Mouse (Mus musculus) WW6 (cell line): Measurements from ENCODE around the gene Dpp6.
A peak's percentile ranks its signal among the peaks of the same experiment; 100 is the strongest.

ENCODE experiments used
- DNase-seq: peaks from one replicate; pipeline ENCODE4 v3.0.0-alpha.2; 2013; ENCODE audit warnings: low read depth, low spot score

Gene Dpp6

DNA sequence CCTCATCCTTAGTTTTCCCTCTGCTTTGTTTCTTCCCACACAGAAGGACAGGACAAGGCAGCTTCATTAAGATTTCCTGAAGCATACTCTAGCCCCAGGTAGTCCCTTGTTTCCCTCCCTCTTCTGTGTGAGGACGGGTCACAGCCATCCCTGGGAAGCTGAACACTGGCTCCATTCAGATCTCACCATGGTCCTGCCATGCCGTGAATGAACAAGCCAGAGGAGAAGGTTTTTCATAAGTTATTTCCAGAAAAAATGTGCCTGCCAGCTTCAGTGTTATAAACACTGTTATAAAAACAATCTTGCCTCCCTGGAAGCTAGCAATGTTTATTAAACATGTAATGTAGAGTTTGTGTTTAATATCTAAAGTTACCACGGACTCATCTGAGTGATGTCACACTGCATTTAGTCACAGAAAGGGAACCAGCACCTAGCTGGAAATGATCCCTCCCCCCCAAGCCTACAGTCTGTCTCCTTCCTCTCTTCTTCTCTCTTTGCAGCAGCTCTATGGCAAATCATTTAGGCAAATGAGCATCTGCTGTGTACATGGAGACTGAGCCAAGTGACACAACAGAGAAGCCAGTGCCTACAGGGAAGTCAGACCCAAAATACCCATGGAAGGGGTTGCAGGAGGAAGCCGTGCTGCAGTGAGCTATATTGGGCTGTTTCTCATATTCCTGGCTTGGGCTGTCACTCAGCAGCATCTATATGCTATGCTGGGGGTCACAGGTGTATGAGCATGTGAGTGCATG lies 128.3 kb downstream of the Dpp6 start:
- DNase-seq, result no peak

DNA sequence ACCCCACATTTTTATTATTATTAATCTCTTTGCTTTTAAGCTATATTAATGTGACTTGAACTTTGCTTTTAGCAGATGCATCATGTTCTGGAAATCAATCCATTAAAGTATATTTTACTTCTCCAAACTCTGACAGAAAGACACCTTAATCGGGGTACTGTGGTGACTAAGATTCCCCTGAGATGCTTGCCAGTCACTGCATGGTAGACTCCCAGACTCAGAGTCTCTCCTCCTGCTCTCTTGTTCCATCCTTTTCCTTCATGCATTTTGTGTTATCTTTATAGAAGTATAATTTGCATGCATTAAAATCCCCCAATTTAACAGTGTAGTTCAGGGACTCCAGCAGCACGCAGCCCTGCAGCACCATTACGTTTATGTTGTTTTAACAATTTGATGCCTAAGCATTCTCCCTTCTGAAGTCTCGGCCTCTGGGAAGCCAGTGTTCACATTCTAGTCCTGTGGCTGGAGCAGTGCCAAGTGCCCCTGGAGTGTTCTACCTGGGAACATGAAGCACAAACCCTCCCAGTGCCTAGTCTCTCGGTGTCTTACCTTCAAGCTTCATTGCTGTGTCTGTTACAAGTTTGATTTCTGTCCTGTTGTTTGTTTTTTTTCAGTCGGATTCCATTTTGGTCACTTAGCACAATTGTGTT lies 153.1 kb downstream of the Dpp6 start:
- DNase-seq, result no peak

DNA sequence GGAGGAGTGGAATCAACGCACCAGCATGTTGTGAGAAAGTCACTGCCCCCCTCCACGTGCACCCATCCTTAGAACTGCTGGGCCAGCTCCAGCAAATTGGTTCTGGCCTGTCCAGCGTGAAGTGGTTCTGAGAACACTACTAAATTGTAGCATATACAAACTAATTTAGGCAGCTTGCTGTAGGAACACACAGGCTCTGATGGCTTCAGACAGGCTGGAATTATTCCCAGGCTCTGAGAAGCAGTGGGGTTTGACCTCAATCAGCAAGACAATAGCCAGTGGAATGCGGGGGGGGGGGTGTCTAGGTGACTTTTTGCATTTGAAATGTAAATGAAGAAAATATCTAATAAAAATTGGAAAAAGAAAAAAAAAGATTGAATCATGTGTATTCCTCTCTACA lies 156.2 kb downstream of the Dpp6 start:
- no peak for DNase-seq

DNA sequence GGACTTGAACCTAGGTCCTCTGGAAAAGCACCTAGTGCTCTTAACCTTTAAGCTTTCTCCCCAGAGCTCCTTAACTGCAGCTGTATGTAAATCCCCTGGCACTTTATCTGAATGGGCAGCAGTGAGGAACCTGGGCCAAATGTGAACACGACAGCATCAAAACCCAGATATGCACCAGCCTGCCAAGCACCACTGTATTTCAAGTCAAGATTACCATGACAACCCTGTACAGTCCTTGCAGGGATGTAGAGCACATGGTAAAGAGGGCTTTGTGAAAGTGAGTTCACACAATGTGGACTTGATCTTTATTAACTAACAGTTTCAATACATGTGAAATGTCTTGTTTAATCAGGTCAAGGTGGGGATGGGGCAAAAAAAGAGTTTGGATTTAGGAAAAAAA lies 162.3 kb downstream of the Dpp6 start:
- no peak for DNase-seq

DNA sequence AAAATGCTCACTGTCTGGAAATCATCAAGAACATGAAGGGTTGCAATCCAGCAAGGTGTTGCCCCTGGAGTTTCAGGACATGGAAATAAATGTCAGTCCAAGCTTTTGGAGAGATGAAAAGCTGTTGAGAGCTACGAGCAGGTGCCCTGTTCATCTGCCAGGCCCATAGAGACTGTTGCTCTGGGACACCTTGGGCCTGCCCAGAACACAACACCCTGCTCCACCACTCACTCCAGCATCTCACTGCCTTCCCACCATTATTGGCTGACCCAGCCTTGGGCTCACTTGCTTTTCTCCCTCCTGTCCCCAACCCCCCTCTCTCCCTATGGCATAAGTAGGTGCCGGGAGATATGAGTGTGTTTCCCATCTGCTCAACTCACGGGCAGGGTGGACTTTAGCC lies 162.8 kb downstream of the Dpp6 start:
- no peak for DNase-seq

DNA sequence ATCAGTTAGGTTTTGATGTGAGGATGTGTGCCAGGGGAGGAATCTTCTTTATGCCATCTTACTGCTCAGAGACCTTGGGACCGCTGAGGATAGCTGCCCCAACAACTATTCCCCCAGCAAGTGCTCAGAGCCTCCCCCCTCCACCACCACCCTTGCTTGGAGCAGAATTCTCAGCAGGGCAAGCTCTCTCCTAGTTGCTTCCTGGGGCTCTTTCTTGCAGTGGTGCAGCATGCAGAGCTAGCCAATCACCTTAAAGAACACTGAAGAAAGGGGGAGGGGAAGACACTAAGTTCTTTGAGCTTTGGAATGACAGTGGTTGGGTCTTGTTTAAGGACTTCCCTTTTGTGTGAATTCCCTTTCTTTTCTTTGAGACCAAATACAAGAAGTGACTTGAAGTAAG lies 168.1 kb downstream of the Dpp6 start:
- DNase-seq, result no peak

DNA sequence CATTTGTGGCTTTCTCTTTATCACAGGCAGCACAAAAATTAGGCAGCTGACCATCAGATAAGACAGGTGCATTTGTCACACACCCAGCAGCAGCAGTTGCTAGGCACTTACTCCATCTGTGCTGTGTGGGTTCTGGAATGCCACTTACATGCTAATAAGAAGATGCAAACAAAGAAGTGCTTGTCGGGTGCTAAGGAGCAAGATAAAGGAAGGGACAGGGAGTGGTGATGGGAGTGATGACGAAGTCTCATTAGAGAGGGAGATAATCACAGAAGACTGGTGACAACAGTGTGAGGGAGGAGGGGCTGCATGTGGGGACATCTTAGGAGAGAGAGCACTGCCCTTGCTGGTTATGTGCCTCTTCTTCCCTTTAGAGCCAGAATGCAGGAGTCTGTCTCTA lies 174.6 kb downstream of the Dpp6 start:
- no peak for DNase-seq

DNA sequence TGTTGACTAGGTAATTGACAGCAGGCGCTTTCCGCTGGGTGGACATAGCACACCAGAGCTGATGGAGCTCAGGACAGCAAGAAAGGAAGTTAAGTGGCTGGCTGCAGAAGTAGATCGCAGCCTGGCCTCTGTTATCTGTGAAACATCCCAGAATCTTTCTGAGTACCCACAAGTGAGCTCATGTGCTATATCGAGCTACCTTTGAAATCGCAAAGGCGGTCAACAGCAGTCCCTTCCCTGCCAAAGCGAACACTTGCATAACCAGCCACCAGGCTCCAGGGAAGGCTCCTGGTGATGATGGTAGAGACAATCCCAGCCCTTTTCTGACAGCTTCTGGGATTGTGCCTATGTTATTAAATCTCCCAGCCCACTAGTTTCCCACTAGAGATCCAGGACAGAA lies 186.5 kb downstream of the Dpp6 start:
- DNase-seq, result no peak

DNA sequence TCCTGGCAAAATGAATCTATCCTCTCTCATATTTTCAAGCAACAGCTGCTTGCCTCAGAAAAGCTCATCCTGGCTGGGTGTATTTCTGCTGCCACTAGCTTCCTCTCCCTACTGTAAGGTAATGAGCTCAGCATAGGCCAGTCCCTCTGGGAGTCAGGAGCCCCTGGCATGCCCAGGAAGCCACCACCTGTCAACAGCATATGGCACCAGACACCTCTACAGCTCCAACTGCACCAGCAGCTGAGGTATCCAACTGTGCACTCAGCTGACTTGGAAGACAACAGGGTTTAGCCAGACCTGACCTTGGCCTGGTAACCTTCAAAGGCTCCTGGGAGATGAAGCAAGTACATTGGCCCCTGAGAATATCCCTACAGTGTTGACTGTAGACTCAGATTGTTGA lies 192.2 kb downstream of the Dpp6 start:
- DNase-seq, result no peak

DNA sequence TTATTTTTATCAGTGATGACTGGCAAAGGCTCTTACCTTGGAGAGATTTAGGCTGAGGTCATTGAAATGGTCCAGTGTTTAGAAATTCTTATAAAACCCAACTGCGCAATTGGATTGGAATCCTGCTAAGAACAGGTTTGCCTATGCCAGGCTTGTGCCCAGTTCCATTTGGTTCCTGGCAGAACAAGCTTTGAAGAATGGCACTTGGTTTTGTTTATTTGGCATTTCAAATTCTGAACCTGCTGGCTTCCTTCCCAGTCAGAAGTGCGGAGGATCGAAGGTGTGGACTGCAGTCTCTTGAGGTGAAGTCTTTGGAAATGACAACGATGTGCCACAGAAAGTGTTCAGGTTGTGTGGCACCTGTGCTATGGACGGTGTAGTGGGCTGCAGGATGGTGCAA lies 193.6 kb downstream of the Dpp6 start:
- no peak for DNase-seq

DNA sequence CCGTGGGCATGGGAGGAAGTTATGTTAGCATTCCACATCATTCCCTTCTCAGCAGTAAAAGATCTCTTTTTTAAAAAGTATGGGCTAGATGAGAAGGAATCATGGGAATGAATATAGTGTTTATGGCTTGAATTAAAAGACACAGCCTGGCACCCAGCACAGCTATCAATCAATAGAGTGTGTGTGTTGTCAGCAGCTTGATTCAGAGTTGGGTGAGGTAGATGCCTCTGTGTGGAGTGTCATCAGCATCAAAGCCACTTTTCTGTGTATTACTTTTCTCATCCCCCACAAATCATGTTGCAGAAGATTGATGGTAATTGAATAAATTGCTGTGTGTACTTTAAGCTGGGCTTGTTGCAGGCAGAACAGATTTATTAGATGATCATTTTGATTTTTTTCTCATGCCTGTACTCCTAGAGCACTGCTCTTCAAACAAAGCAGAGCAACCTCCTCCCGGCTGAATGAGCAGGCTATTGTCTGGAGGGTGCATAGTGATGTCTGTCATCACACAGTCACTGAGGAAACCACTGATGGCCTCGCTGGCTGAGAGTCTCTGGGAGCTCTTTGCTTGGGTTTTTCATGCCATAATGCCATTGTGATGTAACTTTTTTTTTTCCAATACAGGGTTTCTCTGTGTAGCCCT lies 201.4 kb downstream of the Dpp6 start:
- no peak for DNase-seq

DNA sequence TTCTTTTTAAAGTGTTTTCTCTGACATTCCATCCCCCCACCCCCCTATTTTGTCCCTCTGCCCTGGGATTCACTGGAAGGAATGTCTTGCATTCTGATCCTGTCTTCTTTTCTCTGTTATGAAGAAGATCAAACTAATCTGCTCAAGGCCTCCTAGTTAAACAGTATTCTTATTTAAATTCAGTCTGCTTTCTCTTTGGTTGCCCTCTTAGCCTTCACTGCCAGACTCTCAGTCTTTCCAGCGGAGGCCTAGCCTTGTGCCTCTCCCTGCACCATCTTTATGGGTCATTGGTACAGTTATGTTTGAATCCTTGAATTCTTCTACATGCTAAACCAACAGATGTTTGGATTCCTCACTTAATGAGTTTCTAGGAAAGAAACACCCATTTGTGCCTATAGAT lies 211.6 kb downstream of the Dpp6 start:
- DNase-seq, result no peak

DNA sequence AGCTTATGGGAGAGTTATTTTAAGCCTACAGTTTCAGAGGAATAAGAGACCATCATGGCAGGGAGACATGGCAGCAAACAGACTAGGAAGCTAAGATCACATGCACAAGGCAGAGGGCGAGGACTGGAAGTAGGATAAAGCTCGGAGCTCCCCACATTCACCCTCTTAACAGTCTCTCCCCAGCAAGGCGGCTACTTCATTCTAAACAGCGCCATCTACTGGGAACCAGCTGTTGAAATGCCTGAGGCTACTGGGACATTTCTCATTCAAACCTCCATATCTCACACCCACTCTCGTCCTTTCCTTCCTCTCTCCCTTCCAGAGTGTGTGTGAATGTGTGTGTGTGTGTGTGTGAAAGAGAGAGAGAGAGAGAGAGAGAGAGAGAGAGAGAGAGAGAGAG lies 212.8 kb downstream of the Dpp6 start:
- peak; percentile 48 for DNase-seq

DNA sequence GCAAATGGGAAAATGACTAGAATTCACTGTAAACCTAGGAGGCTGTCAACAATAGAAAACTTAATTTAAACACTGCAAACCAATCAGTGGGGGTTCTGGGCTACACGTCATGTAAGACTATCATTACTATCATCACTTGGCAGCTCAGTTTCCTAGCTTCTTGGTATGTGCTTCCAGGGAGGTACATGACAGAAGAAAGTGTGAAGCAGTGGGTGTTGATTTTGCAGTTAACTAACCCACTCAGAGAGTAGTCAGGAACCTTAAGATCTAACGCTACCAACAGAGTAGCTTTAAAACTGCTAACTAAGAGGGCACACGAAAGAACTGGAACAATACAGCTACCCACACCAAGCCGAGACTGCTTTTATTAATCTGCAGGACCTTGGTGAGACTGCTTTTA lies 217.9 kb downstream of the Dpp6 start:
- DNase-seq, result no peak

DNA sequence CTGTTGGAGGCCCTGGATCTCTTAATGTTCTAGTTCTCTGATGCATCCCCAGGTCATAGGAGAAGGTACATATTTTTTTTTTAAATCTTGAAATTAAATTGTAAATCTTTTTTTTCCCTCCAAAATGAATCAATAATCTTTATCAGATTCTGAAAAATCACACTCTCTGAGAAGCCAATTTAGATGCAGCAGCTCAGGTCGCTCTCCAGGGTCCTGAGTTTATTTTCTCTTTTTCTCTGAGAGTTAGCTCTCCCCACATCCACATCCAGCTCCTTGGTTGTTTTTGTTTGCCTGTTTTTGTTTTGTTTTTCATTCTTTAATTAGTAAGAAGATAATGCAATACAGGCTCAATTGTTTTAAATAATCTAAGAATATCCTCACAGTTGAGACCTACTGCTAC lies 218.3 kb downstream of the Dpp6 start:
- DNase-seq, result no peak

DNA sequence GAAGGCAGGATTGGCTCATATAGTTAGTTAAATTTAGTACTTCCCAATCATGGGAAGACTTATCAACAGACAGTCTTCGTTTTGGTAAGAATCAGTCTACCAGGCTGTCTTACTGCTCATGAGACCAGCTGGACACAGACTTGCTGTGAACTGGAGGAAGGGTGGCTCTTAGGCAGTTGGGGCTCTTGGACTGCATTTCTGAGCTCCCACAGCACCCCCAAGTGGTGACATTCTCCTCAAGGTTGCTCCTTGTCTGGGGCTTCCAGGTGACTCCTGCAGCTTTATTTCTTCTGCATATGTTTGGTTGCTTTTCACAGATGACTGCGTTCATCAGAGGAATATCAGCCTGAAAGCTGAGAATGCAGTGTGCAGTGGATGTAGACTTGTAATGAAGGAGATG lies 218.9 kb downstream of the Dpp6 start:
- DNase-seq, result no peak

DNA sequence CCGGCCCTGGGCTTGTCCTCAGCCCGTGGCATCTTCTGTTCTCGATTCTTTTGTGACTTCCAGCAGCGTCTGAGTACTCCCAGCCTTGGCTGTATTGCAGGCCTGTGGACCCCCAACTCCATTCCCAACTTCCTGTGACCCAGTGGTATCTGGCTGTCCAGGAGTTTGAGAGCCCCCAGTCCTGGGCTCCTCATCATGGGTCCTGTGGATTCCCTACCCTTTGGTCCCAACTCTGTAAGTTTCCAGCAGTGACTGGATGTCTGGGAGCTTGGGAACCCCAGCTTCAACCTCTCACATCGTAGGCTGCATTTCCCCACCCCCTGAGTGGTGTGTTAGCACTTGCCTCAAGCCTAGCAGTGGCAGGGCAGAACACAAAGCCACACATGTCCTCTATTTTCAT lies 220.8 kb downstream of the Dpp6 start:
- no peak for DNase-seq

DNA sequence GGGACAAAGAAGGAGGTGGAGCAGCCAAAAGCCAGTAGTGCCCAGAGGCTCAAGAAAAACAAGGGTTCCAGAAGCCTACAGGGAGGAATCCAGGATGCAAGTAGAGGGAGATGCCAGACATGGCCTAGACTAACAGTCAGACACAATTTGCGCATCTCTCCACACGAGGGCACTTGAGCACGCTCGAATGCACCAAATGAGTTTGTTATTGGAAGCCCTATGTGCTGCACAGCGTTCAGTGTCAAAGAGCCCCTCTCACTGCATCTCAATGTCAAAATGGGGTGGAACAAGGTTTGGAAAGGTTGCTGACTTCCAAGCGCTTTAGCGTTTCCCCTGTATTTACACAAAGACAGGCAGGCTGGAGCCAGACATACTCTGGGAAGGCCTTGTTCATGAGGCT lies 231.2 kb downstream of the Dpp6 start:
- DNase-seq, result no peak

DNA sequence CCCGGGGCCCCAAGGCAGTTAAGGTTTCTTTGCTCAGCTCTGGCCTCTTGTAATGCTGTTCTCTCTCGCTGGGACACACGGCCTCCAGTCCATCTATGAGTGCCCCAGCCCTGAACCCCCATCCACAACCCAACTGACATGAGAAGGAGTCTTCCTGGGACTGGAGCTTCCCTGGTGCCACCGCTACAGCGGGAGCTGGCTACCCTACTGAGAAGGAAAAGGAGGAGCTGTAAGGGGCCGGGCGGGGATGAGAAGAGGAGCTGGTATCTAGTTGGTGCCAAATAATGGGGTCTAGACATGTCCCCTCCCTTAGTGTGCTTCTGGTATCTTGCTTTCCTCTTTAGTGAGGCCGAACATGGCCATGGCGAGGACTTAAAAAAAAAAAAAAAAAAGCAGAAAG lies 231.9 kb downstream of the Dpp6 start:
- DNase-seq, result no peak

DNA sequence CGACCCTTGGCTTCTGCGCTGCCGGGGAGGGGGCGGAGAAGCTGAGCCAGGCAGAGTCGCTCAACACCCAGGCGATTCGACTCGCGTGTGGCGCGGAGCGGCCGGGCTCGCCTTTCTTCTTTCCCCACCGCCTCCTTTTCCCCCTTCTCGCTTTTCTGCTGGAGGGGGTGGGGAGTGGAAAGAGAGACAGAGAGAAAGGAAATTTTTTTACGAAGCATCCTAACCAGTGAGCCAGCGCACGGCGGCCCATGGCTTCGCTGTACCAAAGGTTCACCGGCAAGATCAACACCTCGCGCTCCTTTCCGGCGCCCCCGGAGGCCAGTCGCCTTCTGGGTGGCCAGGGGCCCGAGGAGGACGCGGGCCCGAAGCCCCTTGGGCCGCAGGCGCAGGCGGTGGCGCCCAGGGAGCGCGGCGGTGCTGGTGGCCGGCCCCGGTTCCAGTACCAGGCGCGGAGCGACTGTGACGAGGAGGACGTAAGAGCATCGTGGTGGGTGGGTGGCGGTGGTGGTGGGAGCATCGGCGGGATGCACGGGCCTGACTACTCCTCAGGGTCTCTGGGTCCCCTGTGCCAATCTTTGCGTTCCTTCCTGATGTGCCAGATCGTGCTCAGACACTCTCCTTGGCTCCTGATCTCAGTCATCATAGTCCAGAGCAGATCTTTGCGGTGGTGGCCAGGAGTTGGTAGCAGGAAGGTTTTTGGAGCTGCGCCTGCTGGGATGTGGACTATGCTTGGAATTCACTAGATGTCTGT lies 232.5 kb downstream of the Dpp6 start:
- no peak for DNase-seq

DNA sequence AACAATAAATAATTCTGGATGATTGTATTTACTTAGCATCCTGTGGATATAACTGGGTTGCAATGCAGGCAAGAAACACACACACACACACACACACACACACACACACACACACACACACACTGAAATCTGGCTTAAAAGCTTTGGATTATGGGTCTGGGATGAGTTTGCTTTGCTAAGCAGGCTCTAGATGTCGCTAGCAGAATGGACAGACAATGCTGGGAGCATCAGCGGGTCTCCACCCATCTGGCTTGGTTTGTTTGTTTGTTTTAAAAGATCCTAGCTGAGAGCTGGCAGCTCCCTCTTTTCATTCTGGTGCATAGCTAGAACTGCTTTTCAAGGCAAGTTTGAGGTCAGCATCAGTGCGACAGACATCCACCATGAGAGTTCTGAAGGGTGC lies 234.2 kb downstream of the Dpp6 start:
- DNase-seq, result no peak

DNA sequence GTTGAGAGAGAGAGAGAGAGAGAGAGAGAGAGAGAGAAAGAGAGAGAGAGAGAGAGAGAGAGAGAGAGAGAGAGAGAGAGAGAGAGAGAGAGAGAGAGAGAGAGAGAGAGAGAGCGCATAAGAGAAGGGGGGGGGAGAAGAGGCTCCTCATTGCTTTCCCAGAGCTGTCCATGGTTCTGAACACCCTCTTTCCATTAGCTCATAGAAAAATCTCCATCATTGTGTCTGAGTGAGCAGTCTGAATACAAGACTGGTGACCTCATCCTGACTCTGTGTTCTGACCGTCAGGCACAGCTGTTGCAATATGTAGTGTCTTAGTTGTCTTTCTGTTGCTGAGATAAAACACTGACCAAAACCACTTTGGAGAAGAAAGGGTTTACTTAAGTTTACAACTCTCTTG lies 235.4 kb downstream of the Dpp6 start:
- no peak for DNase-seq

DNA sequence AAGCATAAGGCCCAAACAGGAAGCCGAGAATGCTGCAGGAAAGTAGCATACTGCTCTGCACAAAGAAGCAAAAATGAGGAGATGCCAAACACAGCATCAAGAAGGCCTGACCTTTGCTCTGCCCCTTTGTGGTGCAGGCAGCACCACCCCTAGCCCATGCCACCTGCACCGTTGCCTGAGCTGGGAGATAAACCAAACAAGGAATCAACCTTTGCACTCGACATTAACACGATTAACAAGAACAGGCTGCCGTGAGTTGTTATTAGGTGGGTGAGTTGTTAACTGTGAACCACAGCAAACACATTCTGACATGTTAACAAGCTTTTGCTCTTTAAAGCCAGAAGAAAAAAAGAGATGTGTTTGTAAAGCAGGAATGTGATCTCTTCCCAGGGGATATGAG lies 239.4 kb downstream of the Dpp6 start:
- no peak for DNase-seq
